32 mouse cellular contexts compared by ENCODE assay signal in the genomic region with DNA sequence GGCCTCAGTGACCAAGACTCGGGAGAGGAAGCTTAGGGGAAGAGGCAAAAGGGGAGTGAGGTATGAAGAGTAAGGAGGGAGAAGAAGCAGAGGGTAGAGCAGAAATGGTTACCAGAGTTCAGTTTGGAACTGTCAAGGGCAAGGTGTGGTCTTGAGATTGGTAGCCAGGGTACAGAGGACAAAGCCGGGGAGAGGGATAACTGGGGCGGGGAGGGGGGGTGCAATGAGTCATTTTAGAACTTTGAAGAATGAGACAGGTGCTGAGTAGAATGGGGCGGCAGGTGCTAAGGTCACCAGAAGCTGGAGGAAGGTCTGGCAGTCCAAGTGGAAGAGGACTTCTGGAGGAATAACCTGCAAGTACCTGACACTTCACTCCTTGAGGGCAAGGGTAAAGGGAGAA. TPM values are rescaled to one million over a fixed set of nuclear protein-coding genes. Genes with fewer than 3 reads are reported as not detected.
DNase-seq lines count a peak whose midpoint lies in the region; ATAC-seq and TF ChIP-seq lines count a peak whose summit lies in the region.
"Had no signal": no experiment of that assay in that cellular context is flagged by ENCODE, and none has a peak within 500 bp of the region (broad histone marks: within the 10 kb centered on the region; RNA-seq: fewer than 3 reads in every experiment).

No protein-coding gene starts in this region.

- H3K36me3 ChIP-seq in kidney, adult 2 months (ENCODE audit: control insufficient read depth, insufficient read depth, low read length), result no peaks in the 10 kb centered on the region
- no peaks in the 10 kb centered on the region for H3K36me3 ChIP-seq in midbrain, embryonic 11.5 days (ENCODE audit: control insufficient read depth, insufficient read depth, low read length)
- no peaks in the 10 kb centered on the region for H3K36me3 ChIP-seq in midbrain, embryonic 14.5 days (ENCODE audit: control insufficient read depth, insufficient read depth, low read length)
- no peaks in the 10 kb centered on the region for H3K36me3 ChIP-seq in intestine, embryonic 15.5 days
- H3K36me3 ChIP-seq in intestine, postnatal 0 days (ENCODE audit: control insufficient read depth, insufficient read depth), result no peaks in the 10 kb centered on the region
- H3K36me3 ChIP-seq: embryonic facial prominence, embryonic 13.5 days; embryonic facial prominence, embryonic 15.5 days; forebrain, embryonic 10.5 days; forebrain, embryonic 12.5 days; G1E had no signal

- H3K27ac ChIP-seq in kidney, adult 2 months (ENCODE audit: insufficient read depth, low read depth, low read length), result peak overlapping the region; percentile 32; the same call in 1 of the 2 replicates
- H3K27ac ChIP-seq in midbrain, embryonic 11.5 days (ENCODE audit: low read depth, low read length), result no peak overlapping the region
- no peak overlapping the region for H3K27ac ChIP-seq in midbrain, embryonic 14.5 days (replicated peaks; ENCODE audit: low read depth, low read length)
- H3K27ac ChIP-seq in intestine, embryonic 15.5 days, result no peak overlapping the region
- H3K27ac ChIP-seq in intestine, postnatal 0 days (ENCODE audit: low read depth, low read length), result peak overlapping the region; percentile 62
- H3K27ac ChIP-seq: embryonic facial prominence, embryonic 13.5 days; embryonic facial prominence, embryonic 15.5 days; forebrain, embryonic 10.5 days; forebrain, embryonic 12.5 days had no signal

- H3K9ac ChIP-seq in midbrain, embryonic 11.5 days (ENCODE audit: low read length), result no peak overlapping the region
- H3K9ac ChIP-seq in midbrain, embryonic 14.5 days (replicated peaks; ENCODE audit: low read length), result no peak overlapping the region
- H3K9ac ChIP-seq in intestine, embryonic 15.5 days, result no peak overlapping the region
- H3K9ac ChIP-seq in intestine, postnatal 0 days (ENCODE audit: low read depth, low read length), result no peak overlapping the region
- H3K9ac ChIP-seq: embryonic facial prominence, embryonic 13.5 days; embryonic facial prominence, embryonic 15.5 days; forebrain, embryonic 12.5 days had no signal

- 66% methylated on average over 4 of the region's 4 CpGs for whole genome bisulfite sequencing in kidney, adult 2 months
- 73% methylated on average over 4 of the region's 4 CpGs for WGBS in midbrain, embryonic 11.5 days
- 93% methylated on average over 4 of the region's 4 CpGs for WGBS in midbrain, embryonic 14.5 days
- 65% methylated on average over 4 of the region's 4 CpGs for WGBS in intestine, embryonic 15.5 days
- WGBS in intestine, postnatal 0 days, result 40% methylated on average over 4 of the region's 4 CpGs

- no peak for TF ChIP-seq POLR2A in kidney, adult 2 months (IDR thresholded peaks at IDR 0.05; ENCODE audit: low read depth, low read length)

- H3K4me2 ChIP-seq in midbrain, embryonic 11.5 days, result no peak overlapping the region
- no peak overlapping the region for H3K4me2 ChIP-seq in midbrain, embryonic 14.5 days (ENCODE audit: low read length)
- H3K4me2 ChIP-seq in intestine, embryonic 15.5 days (replicated peaks), result no peak overlapping the region
- no peak overlapping the region for H3K4me2 ChIP-seq in intestine, postnatal 0 days (replicated peaks; ENCODE audit: low read depth)
- H3K4me2 ChIP-seq: embryonic facial prominence, embryonic 13.5 days; embryonic facial prominence, embryonic 15.5 days; forebrain, embryonic 12.5 days had no signal

- H3K4me1 ChIP-seq in kidney, adult 2 months (ENCODE audit: control insufficient read depth, insufficient read depth, low read length), result peaks cover 21% of the 10 kb centered on the region
- H3K4me1 ChIP-seq in midbrain, embryonic 11.5 days (ENCODE audit: control insufficient read depth, insufficient read depth, low read length), result no peaks in the 10 kb centered on the region
- no peaks in the 10 kb centered on the region for H3K4me1 ChIP-seq in midbrain, embryonic 14.5 days (ENCODE audit: control insufficient read depth, insufficient read depth, low read length)
- H3K4me1 ChIP-seq in intestine, embryonic 15.5 days (replicated peaks), result no peaks in the 10 kb centered on the region
- H3K4me1 ChIP-seq in intestine, postnatal 0 days (replicated peaks; ENCODE audit: control insufficient read depth, insufficient read depth, low read length), result no peaks in the 10 kb centered on the region; the same call in 1 of the 2 replicates
- H3K4me1 ChIP-seq: embryonic facial prominence, embryonic 13.5 days; embryonic facial prominence, embryonic 15.5 days; forebrain, embryonic 10.5 days; forebrain, embryonic 12.5 days had no signal

- no peaks in the 10 kb centered on the region for H3K9me3 ChIP-seq in midbrain, embryonic 11.5 days (ENCODE audit: control insufficient read depth, low read length)
- no peaks in the 10 kb centered on the region for H3K9me3 ChIP-seq in midbrain, embryonic 14.5 days (ENCODE audit: control insufficient read depth, low read length)
- no peaks in the 10 kb centered on the region for H3K9me3 ChIP-seq in intestine, embryonic 15.5 days
- no peaks in the 10 kb centered on the region for H3K9me3 ChIP-seq in intestine, postnatal 0 days (ENCODE audit: control insufficient read depth)
- H3K9me3 ChIP-seq: embryonic facial prominence, embryonic 13.5 days; embryonic facial prominence, embryonic 15.5 days; forebrain, embryonic 10.5 days; forebrain, embryonic 12.5 days; G1E had no signal

- ATAC-seq in midbrain, embryonic 11.5 days (ENCODE audit: low FRiP score), result no peak
- no peak for ATAC-seq in midbrain, embryonic 14.5 days (ENCODE audit: low FRiP score, low TSS enrichment)
- peak; percentile 62 for ATAC-seq in intestine, embryonic 15.5 days
- ATAC-seq in intestine, postnatal 0 days, result peak; percentile 52
- ATAC-seq: CD4-positive, CD25-positive, alpha-beta regulatory T cell, adult 4 months; forebrain, embryonic 14.5 days had no signal

- no peaks in the 10 kb centered on the region for H3K27me3 ChIP-seq in kidney, adult 2 months (replicated peaks; ENCODE audit: control insufficient read depth, insufficient read depth, low read length)
- no peaks in the 10 kb centered on the region for H3K27me3 ChIP-seq in midbrain, embryonic 11.5 days (ENCODE audit: control insufficient read depth, insufficient read depth, low read length)
- no peaks in the 10 kb centered on the region for H3K27me3 ChIP-seq in midbrain, embryonic 14.5 days (ENCODE audit: control insufficient read depth, insufficient read depth, low read length)
- no peaks in the 10 kb centered on the region for H3K27me3 ChIP-seq in intestine, embryonic 15.5 days (replicated peaks)
- no peaks in the 10 kb centered on the region for H3K27me3 ChIP-seq in intestine, postnatal 0 days (replicated peaks; ENCODE audit: control insufficient read depth, insufficient read depth, low read length)
- H3K27me3 ChIP-seq: embryonic facial prominence, embryonic 13.5 days; embryonic facial prominence, embryonic 15.5 days; forebrain, embryonic 12.5 days; Patski had no signal

- DNase-seq in kidney, adult 2 months, result no peak
- no peak for DNase-seq in kidney, adult 18-20 months
- peak; percentile 64 for DNase-seq in midbrain, embryonic 11.5 days (ENCODE audit: low spot score, missing footprints)
- no peak for DNase-seq in midbrain, embryonic 14.5 days
- DNase-seq in adrenal gland, adult 2 months, result no peak
- no peak for DNase-seq in right cerebral cortex, postnatal 4 days
- DNase-seq: adrenal gland, postnatal 10 days; adrenal gland, postnatal 25 days; B cell, adult 2 months; cerebellum, adult 11 months; cerebellum, adult 18-20 months; cerebellum, adult 8-10 months; cerebellum, adult 9-11 months; cerebellum, postnatal 14 days; cerebellum, postnatal 36 days; embryo, embryonic 11 days had no signal

- no peak for TF ChIP-seq CTCF in kidney, adult 2 months (conservative IDR thresholded peaks at IDR 0.05; ENCODE audit: insufficient read depth, insufficient read length, low read depth, low read length)
- no peak for TF ChIP-seq CTCF in intestine, postnatal 0 days (IDR thresholded peaks at IDR 0.05; ENCODE audit: low read depth)

- H3K4me3 ChIP-seq in kidney, adult 2 months (ENCODE audit: insufficient read depth, low read depth, low read length), result no peak overlapping the region
- H3K4me3 ChIP-seq in midbrain, embryonic 11.5 days (ENCODE audit: low read depth, low read length), result no peak overlapping the region
- H3K4me3 ChIP-seq in midbrain, embryonic 14.5 days (replicated peaks; ENCODE audit: low read depth, low read length), result no peak overlapping the region
- no peak overlapping the region for H3K4me3 ChIP-seq in intestine, embryonic 15.5 days (replicated peaks)
- no peak overlapping the region for H3K4me3 ChIP-seq in intestine, postnatal 0 days (ENCODE audit: low read depth, low read length)
- H3K4me3 ChIP-seq: embryonic facial prominence, embryonic 13.5 days; embryonic facial prominence, embryonic 15.5 days; erythroblast, embryonic 14.5 days; forebrain, embryonic 10.5 days; forebrain, embryonic 12.5 days had no signal

RNA-seq across cellular contexts. Expression of gene Slc6a19, which starts 8.5 kb away (rescaled TPM):
- 884 and 1,011 TPM in 2 replicates for polyA plus RNA-seq in kidney, adult 2 months (2012; rRNA removed)
- polyA plus RNA-seq in midbrain, embryonic 11.5 days (2014; fragmentation: Nextera tagmentation; extraction: Ambion mirVana), result 0.14 and 0.17 TPM in 2 replicates
- 0.18 and 0.19 TPM in 2 replicates for polyA plus RNA-seq in midbrain, embryonic 14.5 days (2014; fragmentation: Nextera tagmentation; extraction: Ambion mirVana)
- polyA plus RNA-seq in intestine, embryonic 15.5 days (2015; fragmentation: Nextera tagmentation; extraction: Ambion mirVana), result 10.4 and 13.2 TPM in 2 replicates
- 110 and 119 TPM in 2 replicates for polyA plus RNA-seq in intestine, postnatal 0 days (2015; fragmentation: Nextera tagmentation; extraction: Ambion mirVana)
- under 1 TPM; 0.20 to 0.48 TPM for total RNA-seq in adrenal gland, adult 2 months (2021)
- 0.09 and 0.17 TPM in 2 replicates for polyA plus RNA-seq in adrenal gland, adult 2 months (2012; rRNA removed)
- polyA plus RNA-seq: CD4-positive, CD25-positive, alpha-beta regulatory T cell, adult 4 months; embryonic facial prominence, embryonic 13.5 days; erythroblast, embryonic 14.5 days; G1E had no signal

RNA-seq across cellular contexts. Expression of gene Slc12a7, which starts 19.7 kb away (rescaled TPM):
- polyA plus RNA-seq in kidney, adult 2 months (2012; rRNA removed), result 104 and 109 TPM in 2 replicates
- 34.3 and 38.2 TPM in 2 replicates for polyA plus RNA-seq in midbrain, embryonic 11.5 days (2014; fragmentation: Nextera tagmentation; extraction: Ambion mirVana)
- polyA plus RNA-seq in midbrain, embryonic 14.5 days (2014; fragmentation: Nextera tagmentation; extraction: Ambion mirVana), result 7.0 and 12.6 TPM in 2 replicates
- 25.3 and 27.4 TPM in 2 replicates for polyA plus RNA-seq in intestine, embryonic 15.5 days (2015; fragmentation: Nextera tagmentation; extraction: Ambion mirVana)
- polyA plus RNA-seq in intestine, postnatal 0 days (2015; fragmentation: Nextera tagmentation; extraction: Ambion mirVana), result 12.9 and 13.4 TPM in 2 replicates
- total RNA-seq in adrenal gland, adult 2 months (2021), result 10 to 100 TPM; 29.3 to 49.3 TPM
- polyA plus RNA-seq in adrenal gland, adult 2 months (2012; rRNA removed), result 50.5 and 57.0 TPM in 2 replicates

RNA-seq across cellular contexts. Expression of gene Slc6a18, which starts 35.4 kb away (rescaled TPM):
- 438 and 863 TPM in 2 replicates for polyA plus RNA-seq in kidney, adult 2 months (2012; rRNA removed)
- polyA plus RNA-seq in midbrain, embryonic 11.5 days (2014; fragmentation: Nextera tagmentation; extraction: Ambion mirVana), result not detected in 2 replicates
- polyA plus RNA-seq in midbrain, embryonic 14.5 days (2014; fragmentation: Nextera tagmentation; extraction: Ambion mirVana), result not detected in 2 replicates
- not detected in 2 replicates for polyA plus RNA-seq in intestine, embryonic 15.5 days (2015; fragmentation: Nextera tagmentation; extraction: Ambion mirVana)
- polyA plus RNA-seq in intestine, postnatal 0 days (2015; fragmentation: Nextera tagmentation; extraction: Ambion mirVana), result 0.04 and 0.20 TPM in 2 replicates
- total RNA-seq in adrenal gland, adult 2 months (2021), result not detected
- not detected in 2 replicates for polyA plus RNA-seq in adrenal gland, adult 2 months (2012; rRNA removed)
- total RNA-seq: adrenal gland, postnatal 10 days; adrenal gland, postnatal 25 days; CH12.LX; common myeloid progenitor, adult 5-6 weeks had no signal
- polyA plus RNA-seq: activated CD4-positive, CD25-positive, alpha-beta regulatory T cell, adult 4 months; brain, embryonic 14.5 days; CD4-positive, CD25-positive, alpha-beta regulatory T cell, adult 4 months; embryonic facial prominence, embryonic 11.5 days; embryonic facial prominence, embryonic 13.5 days; embryonic facial prominence, embryonic 15.5 days; erythroblast, embryonic 14.5 days; forebrain, embryonic 10.5 days; forebrain, embryonic 12.5 days; forebrain, embryonic 14.5 days; G1E had no signal

Comparison
In these comparisons a context has a peak if more than half of its experiments do, and no peak if none do; other contexts are left out.
1. H3K27ac ChIP-seq: peak in kidney, adult 2 months (single experiment) and intestine, postnatal 0 days (single experiment); none in midbrain, embryonic 11.5 days (single experiment), midbrain, embryonic 14.5 days (single experiment) and intestine, embryonic 15.5 days (single experiment).
2. ATAC-seq: peak in intestine, embryonic 15.5 days (single experiment) and intestine, postnatal 0 days (single experiment); none in midbrain, embryonic 11.5 days (single experiment) and midbrain, embryonic 14.5 days (single experiment).
3. RNA of gene Slc6a18, which starts 35.4 kb away (polyA plus RNA-seq): 438 to 863 TPM in kidney, adult 2 months; 0.04 to 0.20 TPM in intestine, postnatal 0 days, not detected in midbrain, embryonic 11.5 days, not detected in midbrain, embryonic 14.5 days, not detected in intestine, embryonic 15.5 days and not detected in adrenal gland, adult 2 months; every median in the first group is over 100 times any median in the second.